Mouse (Mus musculus) left cerebral cortex, adult 2 months (tissue): ENCODE measurements around the gene Trmt61a. TPM values are rescaled to one million over a fixed set of nuclear protein-coding genes. Genes with fewer than 3 reads are reported as not detected.

Source experiments
- DNase-seq, 2 experiments: peaks; one replicate each; pipeline ENCODE4 v3.0.0; 2021 to 2022; ENCODE audit warnings: low spot score in 2 of 2, mixed read lengths in 1 of 2; ENCODE audit errors: extremely low spot score in 1 of 2
- H3K27ac ChIP-seq: fragments of 200-600 bp; 2 replicates; pipeline ENCODE4 v1.8.1; 2022
- H3K4me3 ChIP-seq: fragments of 200-600 bp; 2 replicates; pipeline ENCODE4 v1.8.1; 2022
- CTCF ChIP-seq: fragments of 200-600 bp; IDR thresholded peaks from 2 replicates; pipeline ENCODE4 v1.8.1; 2022; ENCODE audit warnings: antibody characterized with exemption, mild to moderate bottlenecking, moderate library complexity
- intact Hi-C: fragments of 180-260 bp; cut with DNase I; formaldehyde crosslinking; loops from one replicate; pipeline ENCODE4 v1.15.1; 2025
- total RNA-seq, 2 experiments: library from RNA; stranded (reverse); gene quantifications; 2 replicates each; pipeline ENCODE4 v1.2.3; 2021

Trmt61a gene
- total RNA-seq, 2 experiments from 2014 or later: 18.9 to 20.2 TPM

- TF ChIP-seq CTCF: no peak
- Histone ChIP-seq H3K4me3 (no peak overlapping the region), H3K27ac (no peak overlapping the region)
- no peak for DNase-seq
- intact Hi-C loops: no loop called here
Measured at GRCm38 (mm10) chr12:111674850-111675486, 2.9 kb upstream of the Trmt61a start.

DNA sequence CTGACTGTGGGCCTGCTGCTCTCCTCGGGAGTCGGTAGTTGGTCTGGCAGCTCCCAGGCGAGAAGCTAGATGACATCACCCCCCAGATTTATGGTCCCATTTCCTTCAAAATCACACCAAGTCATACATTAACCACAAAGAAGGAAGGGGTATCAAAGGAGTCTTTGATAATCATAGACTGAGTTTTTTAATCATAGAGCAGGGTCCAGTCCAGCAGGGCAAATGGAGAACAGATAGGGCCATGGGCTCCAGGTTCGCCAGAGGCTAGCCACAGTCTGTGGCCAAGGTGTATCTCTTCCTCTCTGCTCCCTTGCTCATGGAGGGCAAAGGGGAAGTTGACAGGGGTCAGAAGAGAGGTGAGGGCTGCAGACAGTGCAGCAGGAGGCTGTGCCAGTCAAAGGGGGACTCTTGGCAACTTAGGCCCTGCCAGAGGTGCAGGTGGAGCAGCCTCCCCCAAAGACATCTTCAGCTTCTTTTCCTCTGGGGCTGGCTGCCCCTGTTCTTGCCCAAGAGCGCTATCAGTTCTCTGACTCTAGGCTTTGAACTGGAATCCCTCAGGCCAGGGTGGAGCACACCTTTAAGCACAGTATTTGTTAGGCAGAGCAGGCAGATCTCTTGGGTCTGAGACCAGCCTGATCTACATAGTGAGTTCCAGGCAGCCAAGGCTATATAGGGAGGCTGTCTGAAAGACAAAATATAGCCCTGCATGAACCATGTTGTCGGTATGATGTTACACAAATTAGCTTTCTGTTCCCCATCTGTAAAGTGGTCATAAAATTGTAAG, 1.9 kb upstream of the Trmt61a start:
- no peak for DNase-seq
- Histone ChIP-seq H3K4me3 (no peak overlapping the region), H3K27ac (no peak overlapping the region)
- TF ChIP-seq CTCF: no peak
- intact Hi-C loops: no loop called here

DNA sequence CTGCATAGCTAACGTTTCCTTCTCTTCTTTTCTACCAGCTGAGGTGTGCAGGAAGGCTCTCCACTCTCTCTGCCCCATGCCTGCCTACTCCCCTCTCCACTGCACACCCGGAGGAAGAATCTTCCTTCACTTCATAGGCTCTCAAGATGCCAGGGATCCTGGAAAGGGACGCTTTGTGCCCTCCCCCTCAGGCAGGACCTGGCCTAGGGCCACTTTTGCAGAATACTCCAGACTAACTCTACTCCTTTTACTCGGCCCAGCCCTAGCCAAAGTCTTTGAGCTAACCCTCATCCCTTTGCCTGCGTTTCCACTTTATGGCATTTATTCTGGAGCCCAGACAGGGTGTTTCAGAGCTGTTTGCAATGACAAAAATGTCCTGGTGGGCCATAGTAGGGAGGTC, 484 bp upstream of the Trmt61a start:
- peak overlapping the region; percentile 93 for H3K27ac ChIP-seq
- intact Hi-C loops: no loop called here
- TF ChIP-seq CTCF: no peak
- H3K4me3 ChIP-seq: peak overlapping the region; percentile 82
- no peak for DNase-seq

GRCm38 (mm10) chr12:111678670-111678933, 697 bp downstream of the Trmt61a start:
- Histone ChIP-seq H3K27ac (no peak overlapping the region), H3K4me3 (peak overlapping the region; percentile 82)
- no peak for DNase-seq
- no peak for TF ChIP-seq CTCF
- intact Hi-C loops: no loop called here

DNA sequence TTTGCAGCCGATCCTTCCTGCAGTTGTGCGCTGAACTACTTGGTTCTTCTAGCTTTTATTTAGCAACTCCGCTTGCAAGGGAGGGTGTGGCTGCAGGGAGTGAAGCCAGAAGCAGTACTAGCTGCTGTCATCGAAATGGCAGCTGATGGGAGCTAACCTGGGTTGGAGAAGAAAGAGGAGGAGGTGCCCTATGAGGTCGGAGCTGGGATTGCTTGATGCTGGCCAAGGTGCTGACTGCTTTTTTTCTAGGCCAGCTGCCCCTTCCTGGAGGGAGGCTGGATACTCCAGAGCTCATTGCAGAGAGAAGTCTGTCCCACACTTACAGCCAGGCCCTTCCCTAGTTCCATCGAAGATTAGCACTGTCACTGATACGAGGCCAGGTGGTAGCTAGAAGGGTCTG, 1.1 kb downstream of the Trmt61a start:
- Histone ChIP-seq H3K27ac (no peak overlapping the region), H3K4me3 (peak overlapping the region; percentile 82)
- no peak for TF ChIP-seq CTCF
- DNase-seq: no peak
- intact Hi-C loops: no loop called here

- DNase-seq: no peak
- TF ChIP-seq CTCF: no peak
- no peak overlapping the region for H3K4me3 ChIP-seq
- intact Hi-C loops: no loop called here
- peak overlapping the region; percentile 73 for H3K27ac ChIP-seq
Measured at GRCm38 (mm10) chr12:111680661-111681060, 2.8 kb downstream of the Trmt61a start.

DNA sequence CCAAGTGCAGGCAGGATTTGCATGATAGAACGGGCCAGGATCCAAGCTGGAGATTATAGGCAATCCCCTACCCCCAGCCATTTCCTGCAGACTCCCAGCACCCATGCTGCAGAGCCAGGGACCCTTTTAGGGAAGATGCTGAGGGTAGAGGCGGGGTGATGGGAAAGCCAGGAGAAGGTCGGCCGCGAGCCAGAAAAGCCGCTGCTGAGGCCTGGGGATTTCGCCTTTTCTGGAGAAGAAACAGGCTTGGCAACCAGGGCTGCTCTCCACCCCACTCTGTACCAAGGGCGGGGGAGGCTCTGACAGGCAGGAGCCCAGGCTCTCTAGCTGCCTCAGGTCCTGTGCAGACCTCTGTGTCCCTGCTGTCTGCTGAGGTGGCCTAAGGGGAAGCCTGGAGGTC, 3.4 kb downstream of the Trmt61a start:
- TF ChIP-seq CTCF: no peak
- DNase-seq: no peak
- Histone ChIP-seq H3K4me3 (no peak overlapping the region), H3K27ac (peak overlapping the region; percentile 73)
- intact Hi-C loops: no loop called here

DNA sequence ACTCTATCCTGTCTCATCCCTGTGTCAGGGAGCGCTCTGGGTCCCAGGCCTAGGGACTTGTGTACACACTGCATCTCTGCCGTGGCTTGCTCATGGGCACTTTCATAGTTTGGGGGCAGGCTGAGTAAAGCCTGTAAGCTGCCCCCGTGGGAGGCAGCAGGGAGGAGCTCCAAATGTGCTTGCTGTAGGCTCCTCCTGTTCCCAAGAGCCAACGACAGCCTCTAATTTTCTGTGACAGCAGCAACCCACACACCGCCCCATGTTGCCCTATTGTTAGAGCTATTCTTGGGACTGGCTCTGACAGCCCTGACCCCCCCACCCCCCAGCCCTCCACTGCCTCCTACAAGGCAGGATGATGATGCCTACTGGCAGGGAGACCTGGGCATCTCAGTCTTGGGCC, 4.1 kb downstream of the Trmt61a start:
- peak overlapping the region; percentile 73 for H3K27ac ChIP-seq
- no peak for TF ChIP-seq CTCF
- intact Hi-C loops: no loop called here
- peak in 1 of 2 experiments; percentile 46 for DNase-seq
- no peak overlapping the region for H3K4me3 ChIP-seq

DNA sequence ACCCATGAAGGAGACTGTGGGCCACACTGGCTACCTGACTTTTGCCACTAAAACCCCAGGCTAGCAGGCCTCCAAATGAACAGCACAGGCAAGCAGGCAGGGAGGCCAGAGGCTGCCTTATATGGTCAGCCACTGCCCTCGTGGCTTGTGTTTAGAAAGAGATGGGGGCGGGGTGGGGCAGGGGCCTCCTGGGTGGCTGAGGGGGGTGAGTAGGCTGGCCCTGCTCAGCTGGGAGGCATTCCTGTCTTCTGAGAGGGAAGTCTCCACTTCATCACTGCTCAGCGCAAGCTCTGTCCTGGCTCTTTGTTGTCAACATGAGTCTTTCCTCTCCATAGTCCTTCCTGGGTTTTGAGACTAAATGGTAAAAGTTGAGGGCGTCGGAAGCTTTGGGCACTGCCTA, 4.9 kb downstream of the Trmt61a start:
- no peak for TF ChIP-seq CTCF

GRCm38 (mm10) chr12:111686390-111686789, 8.5 kb downstream of the Trmt61a start:
- Histone ChIP-seq H3K4me3 (no peak overlapping the region), H3K27ac (peak overlapping the region; percentile 94)
- intact Hi-C loops: no loop called here
- TF ChIP-seq CTCF: no peak
- DNase-seq: peak in 1 of 2 experiments; percentile 24

More for the DNA sequence above, 4.9 kb downstream of the Trmt61a start:
- no peak for DNase-seq
- Histone ChIP-seq H3K4me3 (no peak overlapping the region), H3K27ac (peak overlapping the region; percentile 6; the same call in 1 of the 2 replicates)
- intact Hi-C loops: no loop called here

DNA sequence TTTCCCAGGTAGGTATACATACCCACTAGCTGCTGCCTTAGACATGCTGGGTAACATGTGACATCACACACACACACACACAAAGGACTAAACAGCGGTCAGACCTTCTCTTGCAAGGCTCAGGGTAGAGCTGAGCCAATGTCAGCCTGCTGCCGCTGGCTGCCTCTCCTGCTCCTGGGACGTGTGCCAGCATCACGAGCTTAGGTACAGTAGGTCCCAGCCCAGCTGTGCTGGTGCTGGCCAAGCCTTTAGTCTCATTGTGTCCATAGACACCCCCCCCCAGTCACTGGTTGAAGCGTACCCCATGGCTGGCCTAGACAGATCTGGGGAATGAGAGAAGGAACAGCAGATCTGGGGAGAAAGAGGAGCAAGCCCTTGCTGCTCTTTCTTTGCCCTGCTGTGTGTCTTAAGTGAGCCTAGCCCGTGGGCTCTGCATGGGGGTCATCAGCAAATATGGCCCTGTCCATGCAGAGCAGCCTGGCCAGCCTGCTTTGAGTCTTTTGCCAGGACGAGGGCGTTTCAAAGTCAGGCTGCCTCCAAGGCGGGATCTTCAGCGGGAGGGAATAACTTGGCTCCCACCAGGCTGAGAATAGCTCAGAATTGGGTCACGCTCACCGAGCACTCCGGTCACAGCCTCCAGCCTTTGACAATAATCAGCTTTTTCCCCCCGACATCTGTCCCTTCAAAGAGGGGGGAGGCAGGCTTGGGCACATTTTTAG, 9.6 kb downstream of the Trmt61a start:
- intact Hi-C loops: no loop called here
- no peak for TF ChIP-seq CTCF
- Histone ChIP-seq H3K27ac (peak overlapping the region; percentile 94), H3K4me3 (no peak overlapping the region)
- DNase-seq: peak in 1 of 2 experiments; percentile 60

GRCm38 (mm10) chr12:111688069-111688428, 10.1 kb downstream of the Trmt61a start:
- H3K4me3 ChIP-seq: no peak overlapping the region
- intact Hi-C loops: no loop called here
- no peak for TF ChIP-seq CTCF
- peak in 1 of 2 experiments; percentile 16 for DNase-seq
- peak overlapping the region; percentile 94 for H3K27ac ChIP-seq
